Mouse (Mus musculus) right cerebral cortex, adult 18-20 months (tissue): ENCODE results near the gene Smarcd3.
"Not testable (repeated sequence)": the region's sequence is repeated elsewhere in the genome, so short reads cannot be mapped to it uniquely, and the experiment has no call there.

Source experiments
- DNase-seq: peaks from one replicate; pipeline ENCODE4 v3.0.0; 2022; ENCODE audit warnings: mixed read lengths

The Smarcd3 gene

DNA sequence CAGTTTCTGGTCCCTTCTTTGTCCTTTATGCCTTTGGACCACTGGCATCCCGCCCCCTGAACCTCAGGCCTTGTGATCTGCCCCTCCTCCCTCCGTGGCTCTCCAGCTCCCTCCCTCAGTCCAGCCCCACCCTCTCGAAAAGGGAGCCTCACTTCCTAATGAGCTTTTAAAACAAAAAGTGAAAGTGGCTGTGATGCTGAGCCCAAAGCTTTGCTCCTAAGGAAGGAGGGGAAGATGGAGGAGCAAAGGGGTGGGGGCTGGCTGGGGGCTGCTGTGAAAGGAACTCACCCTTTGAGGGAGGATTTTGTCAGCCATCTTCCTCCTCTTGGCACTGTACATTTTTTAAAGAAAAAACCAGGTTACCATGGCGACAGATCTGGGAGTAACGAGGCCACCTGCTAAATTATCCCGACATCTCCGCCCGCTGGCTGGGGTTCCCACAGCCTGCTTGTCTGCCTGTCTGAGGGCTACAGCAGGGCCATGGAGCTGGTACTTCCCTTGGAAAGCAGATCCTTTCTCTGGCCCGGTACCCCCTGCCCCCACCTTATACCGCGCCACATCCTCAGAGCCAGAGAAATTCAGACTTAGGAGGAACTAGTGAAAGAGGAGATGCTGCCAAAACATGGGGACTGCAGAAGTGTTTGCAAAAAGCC lies 27.6 kb downstream of the Smarcd3 start:
- peak; percentile 82 for DNase-seq

GRCm38 (mm10) chr5:24595786-24596380 lies 28.3 kb downstream of the Smarcd3 start:
- DNase-seq, result no peak

GRCm38 (mm10) chr5:24595261-24595660 lies 28.9 kb downstream of the Smarcd3 start:
- no peak for DNase-seq

DNA sequence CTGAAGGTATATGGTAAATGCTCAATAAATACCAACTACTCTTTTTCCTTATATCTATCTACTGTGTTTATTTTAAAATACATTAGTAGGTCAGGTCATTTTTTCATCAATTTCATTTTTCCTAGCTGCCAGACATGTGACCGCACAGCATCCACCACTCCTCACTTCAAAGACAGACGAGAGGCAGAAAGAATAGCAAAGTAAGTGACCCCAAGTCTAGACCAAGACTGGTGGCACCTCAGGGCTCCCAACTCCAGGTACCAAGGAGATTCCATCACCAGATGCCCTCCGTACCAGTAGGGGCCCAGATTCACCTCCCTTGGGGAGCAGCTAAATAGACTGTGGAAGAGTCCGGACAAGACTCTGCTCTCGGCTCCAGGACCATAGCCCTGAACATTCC lies 29.9 kb downstream of the Smarcd3 start:
- no peak for DNase-seq

DNA sequence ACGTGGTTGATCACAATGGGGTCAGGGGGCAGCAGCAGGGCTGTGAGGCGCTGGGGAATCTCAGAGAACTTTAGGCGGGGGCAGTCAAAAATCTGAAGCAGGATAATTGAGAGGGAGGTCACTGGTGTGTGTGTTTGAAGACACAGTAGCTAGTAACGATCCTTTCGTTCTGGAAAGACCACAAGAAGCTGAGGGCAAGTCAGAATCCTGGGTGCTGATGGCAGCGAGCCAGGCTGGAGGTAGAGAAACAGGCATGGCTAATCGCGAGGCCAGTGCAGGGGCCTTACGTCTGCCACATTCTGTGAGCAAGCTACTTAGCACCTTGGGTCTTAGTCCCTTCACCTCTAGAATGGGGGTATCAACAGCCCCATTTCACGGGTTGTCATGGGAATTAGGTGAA lies 30.3 kb downstream of the Smarcd3 start:
- no peak for DNase-seq

DNA sequence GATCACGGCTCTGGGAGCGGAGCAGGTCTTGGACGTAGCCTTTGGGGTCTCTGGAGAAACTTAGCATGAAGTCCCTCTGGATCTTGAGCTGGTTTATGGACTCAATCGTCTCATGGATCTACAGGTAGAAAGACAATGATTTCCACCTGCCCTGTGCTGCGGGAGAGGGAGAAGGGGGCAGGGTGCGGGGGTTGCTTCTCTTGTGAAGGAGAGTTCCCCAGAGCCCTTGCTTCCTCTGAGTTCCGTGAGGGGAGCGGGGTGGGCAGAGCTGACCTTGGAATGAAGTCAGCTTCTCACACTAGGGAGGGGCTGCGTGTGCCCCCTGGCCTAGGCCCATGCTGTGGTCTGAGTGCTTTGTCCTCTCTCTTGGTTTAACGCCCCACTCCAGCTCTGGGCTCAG lies 31.0 kb downstream of the Smarcd3 start:
- no peak for DNase-seq

- no peak for DNase-seq
These were observed 31.6 kb downstream of the Smarcd3 start for GRCm38 (mm10) chr5:24592471-24593160.

DNA sequence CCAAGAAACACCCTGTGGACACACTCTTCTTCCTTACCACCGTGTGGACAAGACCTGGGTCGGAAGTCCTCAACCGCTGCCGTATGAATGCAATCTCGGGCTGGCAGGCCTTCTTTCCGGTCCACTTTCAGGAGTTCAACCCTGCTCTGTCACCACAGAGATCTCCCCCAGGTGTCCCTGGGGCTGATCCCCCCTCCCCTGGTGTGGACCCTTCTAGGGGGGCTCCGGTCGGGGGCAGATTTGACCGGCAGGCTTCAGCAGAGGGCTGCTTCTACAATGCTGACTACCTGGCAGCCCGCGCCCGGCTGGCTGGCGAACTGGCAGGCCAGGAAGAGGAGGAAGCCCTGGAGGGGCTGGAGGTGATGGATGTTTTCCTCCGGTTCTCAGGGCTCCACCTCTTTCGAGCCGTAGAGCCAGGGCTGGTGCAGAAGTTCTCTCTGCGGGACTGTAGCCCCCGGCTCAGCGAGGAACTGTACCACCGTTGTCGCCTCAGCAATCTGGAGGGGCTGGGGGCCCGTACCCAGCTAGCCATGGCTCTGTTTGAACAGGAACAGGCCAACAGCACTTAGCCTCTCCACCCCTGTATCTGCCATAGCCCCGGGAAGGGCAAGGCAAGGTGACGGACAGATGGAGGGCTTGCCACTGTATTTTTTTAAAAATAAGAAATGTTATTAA lies 32.3 kb downstream of the Smarcd3 start:
- DNase-seq, result no peak

DNA sequence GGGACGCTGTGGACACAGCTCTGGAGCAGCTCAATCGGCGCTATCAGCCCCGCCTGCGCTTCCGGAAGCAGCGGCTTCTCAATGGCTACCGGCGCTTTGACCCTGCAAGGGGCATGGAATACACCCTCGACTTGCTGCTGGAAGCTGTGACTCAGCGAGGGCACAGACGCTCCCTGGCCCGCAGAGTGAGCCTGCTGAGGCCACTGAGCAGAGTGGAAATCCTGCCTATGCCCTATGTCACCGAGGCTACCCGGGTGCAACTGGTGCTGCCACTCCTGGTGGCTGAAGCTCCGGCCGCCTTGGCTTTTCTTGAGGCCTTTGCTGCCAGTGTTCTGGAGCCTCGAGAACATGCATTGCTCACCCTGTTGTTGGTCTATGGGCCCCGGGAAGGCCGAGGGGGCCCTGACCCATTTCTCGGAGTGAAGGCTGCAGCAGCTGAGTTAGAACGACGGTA lies 32.9 kb downstream of the Smarcd3 start:
- DNase-seq, result no peak

DNA sequence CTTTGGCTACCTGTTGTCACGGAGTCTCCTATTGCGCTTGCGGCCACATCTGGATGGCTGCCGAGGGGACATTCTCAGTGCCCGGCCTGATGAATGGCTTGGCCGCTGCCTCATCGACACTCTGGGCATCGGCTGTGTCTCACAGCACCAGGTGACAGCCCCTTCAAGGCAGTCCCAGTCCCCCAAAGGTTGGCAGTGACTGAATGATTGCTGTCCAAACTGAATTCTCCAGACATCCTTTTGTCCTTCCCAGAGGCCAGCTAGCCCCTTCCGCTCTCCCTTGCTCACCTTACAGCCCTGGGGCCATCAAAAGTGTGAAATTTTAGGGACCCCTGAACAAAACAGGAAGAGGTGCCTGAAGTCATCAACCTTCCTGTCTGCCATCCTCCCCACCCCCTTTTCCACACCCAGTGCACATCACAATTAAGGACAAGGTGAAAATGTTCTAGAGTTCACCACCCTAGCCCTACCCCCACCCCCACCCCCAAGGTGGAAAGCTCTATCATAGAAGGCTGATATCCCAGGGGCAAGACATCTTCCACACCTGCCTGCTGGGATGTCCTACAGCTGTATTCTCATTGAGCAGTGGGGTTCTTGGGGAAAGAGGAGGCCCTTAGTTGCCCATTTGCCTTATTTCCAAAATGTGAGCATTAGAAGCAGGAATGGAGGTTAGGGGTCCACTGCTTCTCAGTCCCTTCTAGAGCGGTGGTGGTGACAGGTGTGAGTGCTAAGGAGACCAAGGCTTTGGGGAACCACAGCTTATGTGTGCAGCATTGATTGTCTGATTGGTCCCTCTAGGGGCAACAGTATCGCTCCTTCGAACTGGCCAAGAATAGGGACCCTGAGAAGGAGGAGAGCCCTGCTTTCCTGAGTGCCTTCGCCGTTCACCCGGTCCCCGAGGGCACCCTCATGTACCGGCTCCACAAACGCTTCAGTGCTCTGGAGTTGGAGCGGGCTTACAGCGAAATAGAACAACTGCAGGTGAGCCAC lies 34.4 kb downstream of the Smarcd3 start:
- no peak for DNase-seq

DNA sequence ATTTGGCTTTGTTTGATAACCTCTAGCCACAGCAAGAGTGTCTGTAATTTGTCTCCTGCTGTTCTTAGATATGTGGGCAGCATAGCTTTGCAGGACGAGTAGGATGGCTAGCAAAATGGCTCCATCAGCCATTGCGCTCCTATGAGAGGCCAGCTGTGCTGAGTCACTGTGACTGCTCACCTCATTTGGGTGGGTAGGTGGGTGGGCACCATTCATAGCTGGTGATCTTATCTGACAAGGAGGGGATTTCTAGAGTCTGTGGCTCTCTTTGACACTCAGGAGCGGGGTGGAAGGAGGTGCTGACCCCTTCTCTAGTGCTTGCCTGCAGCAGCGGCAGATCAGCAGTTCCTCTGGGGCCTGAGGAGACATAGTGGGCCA lies 37.0 kb downstream of the Smarcd3 start:
- peak; percentile 73 for DNase-seq

DNA sequence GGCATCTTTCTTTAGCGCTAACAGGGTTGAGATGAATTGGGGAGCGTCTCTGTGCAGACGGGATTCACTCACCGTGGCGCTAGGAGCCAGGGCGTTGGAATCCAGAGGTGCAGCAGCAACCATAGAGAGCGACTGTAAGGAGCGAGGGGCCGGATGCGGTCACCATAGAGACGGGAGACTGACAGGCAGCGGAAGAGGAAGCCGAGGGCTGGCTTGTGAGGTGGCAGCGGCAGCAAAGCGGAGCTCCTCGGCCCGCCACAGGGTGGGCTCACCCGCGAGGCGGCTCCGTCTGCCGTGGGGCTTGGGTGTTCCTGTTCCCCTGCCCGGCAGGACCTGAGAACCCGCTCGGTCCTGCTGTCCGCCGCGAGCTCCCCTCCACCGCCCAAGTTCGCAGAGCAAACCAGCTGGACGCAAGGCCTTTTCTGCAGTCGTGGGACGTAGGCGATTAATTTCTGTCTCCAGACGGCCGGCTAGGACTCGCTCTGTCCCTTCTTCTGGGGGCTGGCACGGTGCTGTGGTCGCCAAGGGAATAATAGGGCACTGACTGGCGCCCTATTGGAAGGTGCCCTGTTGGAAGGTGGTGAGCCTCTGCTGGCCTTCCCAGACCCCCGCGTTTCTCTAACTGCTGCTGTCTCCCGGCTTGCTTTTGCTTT lies 37.5 kb downstream of the Smarcd3 start, which contains the start of gene Chpf2:
Gene Chpf2, plus strand, starts transcription at position 195 of the 653 bp plus-strand sequence.
- DNase-seq, result peak; percentile 87

DNA sequence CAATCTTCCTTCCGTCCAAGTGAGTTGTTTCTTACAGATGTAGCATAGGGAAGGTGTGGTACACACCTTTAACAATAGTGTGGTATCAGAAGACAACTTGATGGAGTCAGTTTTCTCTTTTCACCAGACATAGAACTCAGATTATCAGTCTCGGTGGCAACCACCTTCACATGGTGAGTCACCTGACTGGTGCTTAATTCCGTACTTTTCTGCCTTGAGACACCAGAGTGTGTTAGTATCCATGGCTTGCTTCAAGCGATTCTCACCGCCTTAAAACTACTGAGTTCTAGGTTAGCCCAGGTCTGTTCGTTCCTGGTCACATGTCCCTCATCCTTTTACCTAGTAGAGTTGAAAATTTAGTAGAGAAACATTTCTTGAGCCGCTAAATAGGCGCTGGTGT lies 38.1 kb downstream of the Smarcd3 start:
- DNase-seq, result no peak

DNA sequence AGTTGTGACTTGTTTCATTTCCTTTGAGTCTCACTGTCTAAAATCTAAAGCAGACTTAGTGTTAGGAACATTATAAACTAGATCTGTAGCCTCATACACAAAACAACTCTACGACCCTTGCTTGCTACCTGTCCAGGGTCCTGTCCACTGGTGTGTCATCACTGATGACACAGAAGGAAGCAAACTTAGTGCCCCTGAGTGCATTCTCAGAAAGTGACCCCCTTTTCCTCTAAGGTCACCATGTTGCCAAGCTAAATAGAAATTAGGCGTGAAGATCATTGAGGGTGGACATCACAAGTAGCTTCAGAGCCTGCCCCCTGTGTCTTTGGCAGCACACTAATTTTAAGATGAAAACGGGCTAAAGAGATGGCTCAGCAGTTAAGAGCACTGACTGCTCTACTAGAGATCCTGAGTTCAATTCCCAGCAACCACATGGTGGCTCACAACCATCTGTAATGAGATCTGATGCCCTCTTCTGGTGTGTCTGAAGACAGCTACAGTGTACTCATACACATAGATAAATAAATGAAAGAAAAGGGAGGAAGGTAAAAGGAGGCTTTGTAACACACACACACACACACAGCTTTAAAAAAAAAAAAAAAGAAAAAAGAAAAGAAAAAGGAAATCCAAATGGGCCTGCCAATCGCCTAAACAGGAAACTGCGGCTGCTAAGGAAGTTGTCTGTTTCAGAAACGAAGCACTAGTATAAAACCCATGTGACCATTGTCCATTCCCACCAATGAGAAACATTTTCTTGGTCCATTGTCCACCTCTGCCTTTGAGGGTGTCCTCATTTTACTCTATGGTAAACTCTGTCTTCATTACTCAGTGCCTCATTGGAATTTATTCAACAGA lies 45.9 kb downstream of the Smarcd3 start:
- no peak for DNase-seq

GRCm38 (mm10) chr5:24577183-24577929 lies 46.9 kb downstream of the Smarcd3 start, which contains the start of gene Abcf2:
TSS of gene Abcf2 (minus strand) at chr5:24577467.
- peak; percentile 100 for DNase-seq

- no peak for DNase-seq
These were observed 47.4 kb downstream of the Smarcd3 start for GRCm38 (mm10) chr5:24576801-24577182.

DNA sequence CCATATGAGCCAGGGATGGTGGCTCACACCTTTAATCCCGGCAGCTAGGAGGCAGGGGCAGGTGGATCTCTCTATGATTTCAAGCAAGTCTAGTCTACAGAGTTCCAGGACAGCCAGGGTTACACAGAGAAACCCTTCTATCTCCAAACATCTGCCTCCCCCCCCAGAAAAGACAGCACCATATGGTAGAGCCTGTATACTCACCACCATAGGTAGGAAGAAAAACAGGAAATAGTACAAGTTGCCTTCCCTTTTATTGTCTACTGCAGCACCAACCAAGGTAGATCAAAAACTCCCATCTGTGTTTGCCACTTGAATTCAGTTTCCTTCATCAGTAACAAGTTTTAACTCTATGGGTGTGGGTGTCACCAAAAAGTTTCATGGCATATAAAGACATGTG lies 48.3 kb downstream of the Smarcd3 start:
- DNase-seq, result no peak

DNA sequence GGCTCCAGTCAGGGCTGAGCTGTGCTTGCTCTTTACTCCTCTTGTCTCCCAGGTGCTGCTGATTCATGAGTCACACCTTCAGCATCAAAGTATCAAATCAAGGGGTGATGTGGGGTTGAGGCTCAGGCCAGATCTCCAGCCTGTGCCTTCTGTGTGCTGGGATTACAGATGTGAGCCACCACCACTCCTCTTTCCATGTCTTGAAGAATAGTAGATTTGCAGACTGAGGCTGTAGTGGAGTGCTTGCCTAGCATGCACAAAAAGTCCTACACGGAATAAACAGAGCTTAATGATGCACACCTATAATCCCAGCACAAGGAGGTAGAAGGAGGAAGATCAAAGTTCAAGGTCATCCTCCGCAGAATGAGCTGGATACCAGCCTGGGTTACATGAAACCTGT lies 67.5 kb downstream of the Smarcd3 start, which contains the start of gene 4931409K22Rik:
Gene 4931409K22Rik, minus strand, starts transcription at position 101 of the 400 bp plus-strand sequence.
- DNase-seq, result no peak

- DNase-seq, result not testable (repeated sequence)
These were observed 68.9 kb downstream of the Smarcd3 start for GRCm38 (mm10) chr5:24555335-24555734.
